Mouse (Mus musculus): ENCODE measurements around the gene Zbtb48. TPM values are rescaled to one million over a fixed set of nuclear protein-coding genes. Genes with fewer than 3 reads are reported as not detected.

The Zbtb48 gene
- total and polyA plus RNA-seq, 3 experiments, result 12.1 to 21.4 TPM; not detected in 1

GRCm38 (mm10) chr4:151996173-151996950, 31.1 kb downstream of the Zbtb48 start, which contains the start of gene Phf13:
TSS of gene Phf13 (minus strand) at chr4:151996258.
- H3K9me3 ChIP-seq (replicated peaks; ENCODE audit: insufficient read depth, low read length), result no peaks in the 10 kb centered on the region
- peaks cover 0 to 20% of the 10 kb centered on the region in 2 experiments; a peak in 2 of 4 replicates for H3K36me3 ChIP-seq (ENCODE audit: control insufficient read depth in 1 of 2, insufficient read depth in 2 of 2, low read length in 2 of 2)
- H3K27me3 ChIP-seq (ENCODE audit: control insufficient read depth in 1 of 2, insufficient read depth in 2 of 2, low read length in 2 of 2), result no peaks in the 10 kb centered on the region
- peak within 1 kb of the TSS; percentile 88 to 97 for H3K4me3 ChIP-seq (ENCODE audit: control insufficient read depth in 1 of 2, insufficient read depth in 1 of 2, low read depth in 2 of 2, low read length in 2 of 2)
- H3K4me1 ChIP-seq (ENCODE audit: control insufficient read depth in 1 of 2, insufficient read depth in 2 of 2, low read length in 2 of 2), result peaks cover 5 to 30% of the 10 kb centered on the region in 2 experiments
- peak within 1 kb of the TSS; percentile 94 for H3K9ac ChIP-seq (ENCODE audit: control insufficient read depth, low read depth, low read length, poor library complexity, severe bottlenecking)
- peak; percentile 99 for DNase-seq (ENCODE audit: low read depth, low spot score)
- peak within 1 kb of the TSS; percentile 36 for H3K27ac ChIP-seq (ENCODE audit: control insufficient read depth, low read depth, low read length)
- H3K79me2 ChIP-seq (ENCODE audit: control insufficient read depth, insufficient read depth, low read length, poor library complexity), result peaks cover 6% of the 10 kb centered on the region; the same call in 1 of the 2 replicates
- TF ChIP-seq KAT2A (conservative IDR thresholded peaks at IDR 0.05; ENCODE audit: low read depth, low read length), result peak; percentile 96
- peak; percentile 86 for TF ChIP-seq SIN3A (IDR thresholded peaks at IDR 0.05; ENCODE audit: low read length)
- TF ChIP-seq POLR2A (IDR thresholded peaks at IDR 0.05; ENCODE audit: control insufficient read depth in 1 of 2, insufficient read depth in 1 of 2, low read depth in 1 of 2, low read length in 2 of 2, poor library complexity in 1 of 2), result peak; percentile 23 to 65; a peak in 2 of 4 replicates
- TF ChIP-seq TAL1 (IDR thresholded peaks at IDR 0.05; ENCODE audit: low read length), result no peak
- no peak for TF ChIP-seq RAD21 (IDR thresholded peaks at IDR 0.05; ENCODE audit: low read depth, low read length)
- TF ChIP-seq NELFE (IDR thresholded peaks at IDR 0.05; ENCODE audit: low read depth, low read length), result no peak; the same call in 1 of the 2 replicates
- TF ChIP-seq ELF1 (IDR thresholded peaks at IDR 0.05; ENCODE audit: low read depth, low read length), result peak; percentile 79
- no peak for TF ChIP-seq POLR2AphosphoS2 (IDR thresholded peaks at IDR 0.05; ENCODE audit: low read length)
- TF ChIP-seq UBTF (IDR thresholded peaks at IDR 0.05; ENCODE audit: borderline replicate concordance, insufficient read depth, low read depth, low read length), result 0 out of 2 replicates have a peak, but pooled peaks have one; percentile 50
- TF ChIP-seq POLR2AphosphoS5 (IDR thresholded peaks at IDR 0.05; ENCODE audit: borderline replicate concordance, low read depth, low read length), result no peak
- peak; percentile 96 for TF ChIP-seq HCFC1 (IDR thresholded peaks at IDR 0.05; ENCODE audit: low read depth, low read length)
- no peak for TF ChIP-seq USF2 (IDR thresholded peaks at IDR 0.05; ENCODE audit: borderline replicate concordance in 1 of 2, insufficient read depth in 1 of 2, low read depth in 1 of 2, low read length in 2 of 2)
- TF ChIP-seq CHD2 (IDR thresholded peaks at IDR 0.05; ENCODE audit: low read length), result peak; percentile 77; the same call in 1 of the 2 replicates
- peak; percentile 75 for TF ChIP-seq USF1 (IDR thresholded peaks at IDR 0.05; ENCODE audit: low read depth, low read length)
- TF ChIP-seq CTCF (IDR thresholded peaks at IDR 0.05 in 2 of 3, conservative IDR thresholded peaks at IDR 0.05 in 1 of 3; ENCODE audit: control insufficient read depth in 1 of 3, insufficient read depth in 1 of 3, low read depth in 2 of 3, low read length in 3 of 3, poor library complexity in 1 of 3, severe bottlenecking in 1 of 3), result no peak
- TF ChIP-seq ZMIZ1 (IDR thresholded peaks at IDR 0.05; ENCODE audit: low read depth, low read length), result no peak
- TF ChIP-seq JUND (IDR thresholded peaks at IDR 0.05; ENCODE audit: low read depth, low read length), result no peak
- TF ChIP-seq MXI1 (IDR thresholded peaks at IDR 0.05; ENCODE audit: low read depth, low read length), result peak; percentile 62; the same call in 1 of the 2 replicates
- peak; percentile 58 for TF ChIP-seq ETS1 (IDR thresholded peaks at IDR 0.05; ENCODE audit: low read depth, low read length)
- 0 out of 2 replicates have a peak, but pooled peaks have one; percentile 40 for TF ChIP-seq MYC (IDR thresholded peaks at IDR 0.05; ENCODE audit: low read depth, low read length)
- peak; percentile 43; the same call in 1 of the 2 replicates for TF ChIP-seq MAX (IDR thresholded peaks at IDR 0.05; ENCODE audit: low read length)
- no peak for TF ChIP-seq ZC3H11A (IDR thresholded peaks at IDR 0.05; ENCODE audit: low read depth, low read length)
- TF ChIP-seq BHLHE40 (IDR thresholded peaks at IDR 0.05; ENCODE audit: borderline replicate concordance, low read depth, low read length), result 0 out of 2 replicates have a peak, but pooled peaks have one; percentile 6
- TF ChIP-seq NRF1 (IDR thresholded peaks at IDR 0.05; ENCODE audit: insufficient read depth, low read depth, low read length, poor library complexity, severe bottlenecking), result 0 out of 2 replicates have a peak, but pooled peaks have one; percentile 33
- peak; percentile 91; the same call in 1 of the 2 replicates for TF ChIP-seq MAZ (IDR thresholded peaks at IDR 0.05; ENCODE audit: low read depth, low read length)
- peak in 1 of 2 experiments; percentile 45; a peak in 1 of 4 replicates for TF ChIP-seq EP300 (IDR thresholded peaks at IDR 0.05; ENCODE audit: low read depth in 1 of 2, low read length in 2 of 2)
